Mouse (Mus musculus): Measurements from ENCODE around the gene Enthd1. TPM values are rescaled to one million over a fixed set of nuclear protein-coding genes. Genes with fewer than 3 reads are reported as not detected.
A peak's percentile ranks its signal among the peaks of the same experiment; 100 is the strongest.

Gene Enthd1
- total RNA-seq, 1 experiment = 0.49 TPM

DNA sequence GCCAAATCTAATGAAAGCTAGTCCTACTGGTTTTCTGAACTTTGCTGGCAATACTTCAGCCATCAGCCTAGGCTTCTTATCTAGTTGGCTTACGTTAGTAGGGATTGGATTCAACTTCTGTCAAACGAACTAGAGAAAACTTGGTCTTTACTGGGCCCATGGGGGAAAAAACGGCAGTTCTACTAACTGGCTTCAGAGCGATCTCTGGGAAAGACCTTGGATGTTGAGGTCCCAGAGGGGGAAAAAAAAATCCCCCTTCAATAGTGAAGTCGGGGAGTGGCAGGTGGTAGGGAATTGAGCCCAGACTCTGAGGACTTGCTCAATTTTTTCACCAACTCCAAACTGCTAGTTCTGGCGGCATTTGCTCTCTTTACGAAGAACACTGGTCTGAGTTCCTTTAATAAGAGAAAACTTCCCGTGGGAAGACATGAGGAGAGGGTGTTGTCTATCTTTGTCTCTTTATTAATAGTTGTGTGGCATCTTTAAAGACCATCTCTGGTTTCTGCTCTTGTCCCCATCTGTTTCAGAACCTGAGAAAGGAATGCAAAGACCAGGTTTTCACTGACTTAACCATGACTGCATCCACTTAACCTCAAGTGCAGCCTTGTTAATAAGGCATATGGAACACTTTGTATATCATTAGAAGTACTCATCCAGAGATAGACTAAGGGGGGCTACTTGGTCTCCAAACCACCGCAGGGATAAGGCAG is 8.0 kb upstream of the Enthd1 start:
- TF ChIP-seq ZNF384 (IDR thresholded peaks at IDR 0.05; ENCODE audit: low read depth, low read length) = no peak
- no peak for TF ChIP-seq CHD2 (IDR thresholded peaks at IDR 0.05; ENCODE audit: low read depth, low read length)
- TF ChIP-seq ZC3H11A (IDR thresholded peaks at IDR 0.05; ENCODE audit: borderline replicate concordance, low read depth, low read length) = no peak
- no peak for TF ChIP-seq MAFK (IDR thresholded peaks at IDR 0.05; ENCODE audit: insufficient read depth, low read depth, low read length)
- no peak for TF ChIP-seq HCFC1 (IDR thresholded peaks at IDR 0.05; ENCODE audit: borderline replicate concordance, insufficient read depth, low read length)
- in situ Hi-C loops (cut with MboI; ENCODE audit: low sequenced_read_pairs in 2 of 2, unreplicated experiment in 2 of 2) = no loop called here
- H3K36me3 ChIP-seq (ENCODE audit: control insufficient read depth, insufficient read depth, low read length, poor library complexity, severe bottlenecking) = no peaks in the 10 kb centered on the region
- peaks cover 7 to 9% of the 10 kb centered on the region in 2 experiments; a peak in 1 of 4 replicates for H3K4me1 ChIP-seq (ENCODE audit: control insufficient read depth in 2 of 2, insufficient read depth in 2 of 2, low read length in 2 of 2, poor library complexity in 1 of 2)
- no peak for DNase-seq (ENCODE audit: low read depth, low spot score)
- H3K9ac ChIP-seq (ENCODE audit: insufficient read depth, low read depth, low read length, poor library complexity, severe bottlenecking) = no peak overlapping the region
- H3K9me3 ChIP-seq (ENCODE audit: control insufficient read depth, insufficient read depth, low read depth, low read length) = no peaks in the 10 kb centered on the region
- no peak overlapping the region for H3K27ac ChIP-seq (ENCODE audit: insufficient read depth, low read depth, low read length, poor library complexity, severe bottlenecking)
- peak overlapping the region in 1 of 2 experiments; percentile 28; a peak in 1 of 4 replicates for H3K4me3 ChIP-seq (ENCODE audit: insufficient read depth in 1 of 2, low read depth in 1 of 2, low read length in 2 of 2, poor library complexity in 1 of 2, severe bottlenecking in 1 of 2)

- peak within 1 kb of the TSS; percentile 7 to 28; a peak in 2 of 4 replicates for H3K4me3 ChIP-seq (ENCODE audit: insufficient read depth in 1 of 2, low read depth in 1 of 2, low read length in 2 of 2, poor library complexity in 1 of 2, severe bottlenecking in 1 of 2)
- in situ Hi-C loops (cut with MboI; ENCODE audit: low sequenced_read_pairs in 2 of 2, unreplicated experiment in 2 of 2) = no loop called here
Observed at GRCm38 (mm10) chr15:80572291-80572690, 7.3 kb upstream of the Enthd1 start, which contains the start of gene Grap2. Gene Grap2 (plus strand): TSS chr15:80572594.

DNA sequence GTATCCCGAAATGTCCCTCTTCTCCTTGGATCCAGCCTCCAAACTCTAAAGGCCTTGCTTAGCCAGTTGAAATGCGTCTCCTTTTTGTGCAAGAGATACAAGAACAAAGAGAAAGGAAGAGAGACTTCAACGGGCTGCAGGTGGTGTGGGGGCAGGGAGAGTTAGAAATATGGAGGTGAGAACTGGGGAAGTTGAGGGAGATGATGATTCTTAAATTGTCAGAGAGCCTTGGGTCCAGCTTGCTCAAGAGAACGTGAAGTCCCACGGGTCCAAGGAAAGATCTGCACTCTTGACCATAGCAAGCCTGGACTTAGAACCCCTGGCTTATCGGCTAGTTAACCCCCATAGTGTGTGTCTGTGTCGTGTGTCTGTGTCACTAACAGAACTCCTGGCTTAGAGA is 6.7 kb upstream of the Enthd1 start:
- H3K4me3 ChIP-seq (ENCODE audit: insufficient read depth in 1 of 2, low read depth in 1 of 2, low read length in 2 of 2, poor library complexity in 1 of 2, severe bottlenecking in 1 of 2) = no peak overlapping the region
- TF ChIP-seq ZC3H11A (IDR thresholded peaks at IDR 0.05; ENCODE audit: borderline replicate concordance, low read depth, low read length) (no peak), MAFK (IDR thresholded peaks at IDR 0.05; ENCODE audit: insufficient read depth, low read depth, low read length) (no peak), HCFC1 (IDR thresholded peaks at IDR 0.05; ENCODE audit: borderline replicate concordance, insufficient read depth, low read length) (no peak), ZNF384 (IDR thresholded peaks at IDR 0.05; ENCODE audit: low read depth, low read length) (no peak), CHD2 (IDR thresholded peaks at IDR 0.05; ENCODE audit: low read depth, low read length) (no peak)
- in situ Hi-C loops (cut with MboI; ENCODE audit: low sequenced_read_pairs in 2 of 2, unreplicated experiment in 2 of 2) = no loop called here
- no peak for DNase-seq (ENCODE audit: low read depth, low spot score)
- no peak overlapping the region for H3K9ac ChIP-seq (ENCODE audit: insufficient read depth, low read depth, low read length, poor library complexity, severe bottlenecking)
- no peak overlapping the region for H3K27ac ChIP-seq (ENCODE audit: insufficient read depth, low read depth, low read length, poor library complexity, severe bottlenecking)
- no peaks in the 10 kb centered on the region for H3K9me3 ChIP-seq (ENCODE audit: control insufficient read depth, insufficient read depth, low read depth, low read length)
- H3K36me3 ChIP-seq (ENCODE audit: control insufficient read depth, insufficient read depth, low read length, poor library complexity, severe bottlenecking) = no peaks in the 10 kb centered on the region
- peaks cover 4 to 9% of the 10 kb centered on the region in 2 experiments; a peak in 1 of 4 replicates for H3K4me1 ChIP-seq (ENCODE audit: control insufficient read depth in 2 of 2, insufficient read depth in 2 of 2, low read length in 2 of 2, poor library complexity in 1 of 2)

More at GRCm38 (mm10) chr15:80572291-80572690, 7.3 kb upstream of the Enthd1 start, which contains the start of gene Grap2:
- Histone ChIP-seq H3K27ac (ENCODE audit: insufficient read depth, low read depth, low read length, poor library complexity, severe bottlenecking) (no peak within 1 kb of the TSS), H3K9ac (ENCODE audit: insufficient read depth, low read depth, low read length, poor library complexity, severe bottlenecking) (no peak within 1 kb of the TSS), H3K4me1 (ENCODE audit: control insufficient read depth in 2 of 2, insufficient read depth in 2 of 2, low read length in 2 of 2, poor library complexity in 1 of 2) (peaks cover 4 to 9% of the 10 kb centered on the region in 2 experiments; a peak in 1 of 4 replicates), H3K36me3 (ENCODE audit: control insufficient read depth, insufficient read depth, low read length, poor library complexity, severe bottlenecking) (no peaks in the 10 kb centered on the region), H3K9me3 (ENCODE audit: control insufficient read depth, insufficient read depth, low read depth, low read length) (no peaks in the 10 kb centered on the region)
- DNase-seq (ENCODE audit: low read depth, low spot score) = no peak
- TF ChIP-seq ZNF384 (IDR thresholded peaks at IDR 0.05; ENCODE audit: low read depth, low read length) = no peak
- TF ChIP-seq MAFK (IDR thresholded peaks at IDR 0.05; ENCODE audit: insufficient read depth, low read depth, low read length) = no peak
- TF ChIP-seq ZC3H11A (IDR thresholded peaks at IDR 0.05; ENCODE audit: borderline replicate concordance, low read depth, low read length) = no peak
- no peak for TF ChIP-seq CHD2 (IDR thresholded peaks at IDR 0.05; ENCODE audit: low read depth, low read length)
- TF ChIP-seq HCFC1 (IDR thresholded peaks at IDR 0.05; ENCODE audit: borderline replicate concordance, insufficient read depth, low read length) = no peak

DNA sequence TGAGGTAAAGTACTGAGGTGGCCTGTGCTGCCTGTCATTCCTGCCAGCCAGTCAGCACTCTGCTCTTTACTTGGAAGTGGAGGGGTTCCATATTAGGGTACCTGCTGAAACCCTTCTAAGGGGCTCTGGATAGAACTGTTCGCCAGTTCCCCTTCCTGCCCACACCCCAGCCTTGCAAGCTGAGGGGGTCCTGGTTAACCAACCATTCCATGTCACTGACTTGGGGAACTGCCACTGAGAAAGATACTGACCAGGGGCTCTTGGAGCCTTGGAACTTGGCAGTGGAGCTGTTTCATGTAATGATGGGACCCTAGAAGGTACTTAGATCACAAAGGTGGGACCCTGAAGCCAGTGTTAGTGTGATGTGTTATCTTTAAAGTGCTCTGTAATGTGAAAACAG is 5.3 kb upstream of the Enthd1 start:
- H3K9me3 ChIP-seq (ENCODE audit: control insufficient read depth, insufficient read depth, low read depth, low read length) = no peaks in the 10 kb centered on the region
- no peak overlapping the region for H3K4me3 ChIP-seq (ENCODE audit: insufficient read depth in 1 of 2, low read depth in 1 of 2, low read length in 2 of 2, poor library complexity in 1 of 2, severe bottlenecking in 1 of 2)
- no peak overlapping the region for H3K9ac ChIP-seq (ENCODE audit: insufficient read depth, low read depth, low read length, poor library complexity, severe bottlenecking)
- no peak for DNase-seq (ENCODE audit: low read depth, low spot score)
- peaks cover 4 to 9% of the 10 kb centered on the region in 2 experiments; a peak in 1 of 4 replicates for H3K4me1 ChIP-seq (ENCODE audit: control insufficient read depth in 2 of 2, insufficient read depth in 2 of 2, low read length in 2 of 2, poor library complexity in 1 of 2)
- TF ChIP-seq ZC3H11A (IDR thresholded peaks at IDR 0.05; ENCODE audit: borderline replicate concordance, low read depth, low read length) (no peak), MAFK (IDR thresholded peaks at IDR 0.05; ENCODE audit: insufficient read depth, low read depth, low read length) (no peak), ZNF384 (IDR thresholded peaks at IDR 0.05; ENCODE audit: low read depth, low read length) (no peak), CHD2 (IDR thresholded peaks at IDR 0.05; ENCODE audit: low read depth, low read length) (no peak), HCFC1 (IDR thresholded peaks at IDR 0.05; ENCODE audit: borderline replicate concordance, insufficient read depth, low read length) (no peak)
- H3K36me3 ChIP-seq (ENCODE audit: control insufficient read depth, insufficient read depth, low read length, poor library complexity, severe bottlenecking) = no peaks in the 10 kb centered on the region
- no peak overlapping the region for H3K27ac ChIP-seq (ENCODE audit: insufficient read depth, low read depth, low read length, poor library complexity, severe bottlenecking)
- in situ Hi-C loops (cut with MboI; ENCODE audit: low sequenced_read_pairs in 2 of 2, unreplicated experiment in 2 of 2) = no loop called here

All from ES-E14 (cell line).